Mouse (Mus musculus) embryonic stem cell, embryonic (primary cell): ENCODE results near the gene Rasgrf2.

ENCODE experiments used
- CTCF ChIA-PET, 4 experiments: fragments of 300-600 bp in 2 of 4; fragments of 350-600 bp in 2 of 4; sonication (Branson Sonifier 250); formaldehyde crosslinking; loops; one replicate each; lab custom pipeline; 2022; ENCODE audit warnings: inconsistent platforms in 2 of 4; lab: Charles Lee
- POLR2A ChIA-PET, 4 experiments: fragments of 300-600 bp in 2 of 4; fragments of 350-600 bp in 2 of 4; sonication (Branson Sonifier 250); formaldehyde crosslinking; loops; one replicate each; lab custom pipeline; 2022; ENCODE audit warnings: antibody characterized with exemption in 4 of 4, inconsistent platforms in 1 of 4; lab: Charles Lee

Gene Rasgrf2

GRCm38 (mm10) chr13:91854412-91854811 lies 277.0 kb downstream of the Rasgrf2 start:
- POLR2A ChIA-PET, result interaction anchor here in 1 of 4 experiments (1.1 kb wide), 1 partner anchor 46 kb away, joined by 7 read pairs; no protein-coding TSS in a partner anchor
- CTCF ChIA-PET, result interaction anchor here in 1 of 4 experiments (1.5 kb wide), 1 partner anchor 131 kb away, joined by 3 read pairs; no protein-coding TSS in a partner anchor
